Mouse (Mus musculus): ENCODE results near the gene Srms.

GRCm38 (mm10) chr2:181239261-181239660, 26.3 kb upstream of the Srms start:
- no peak for TF ChIP-seq POLR2A (IDR thresholded peaks at IDR 0.05; ENCODE audit: control insufficient read depth in 1 of 2, insufficient read depth in 1 of 2, low read depth in 1 of 2, low read length in 2 of 2, poor library complexity in 1 of 2)
- TF ChIP-seq SMC3 (IDR thresholded peaks at IDR 0.05; ENCODE audit: low read depth, low read length): no peak
- TF ChIP-seq ELF1 (IDR thresholded peaks at IDR 0.05; ENCODE audit: low read depth, low read length): no peak
- no peak for TF ChIP-seq MAFK (IDR thresholded peaks at IDR 0.05; ENCODE audit: borderline replicate concordance, low read depth, low read length)
- no peak for TF ChIP-seq CTCF (IDR thresholded peaks at IDR 0.05 in 2 of 3, conservative IDR thresholded peaks at IDR 0.05 in 1 of 3; ENCODE audit: control insufficient read depth in 1 of 3, insufficient read depth in 1 of 3, low read depth in 2 of 3, low read length in 3 of 3, poor library complexity in 1 of 3, severe bottlenecking in 1 of 3)
- no peak for TF ChIP-seq TAL1 (IDR thresholded peaks at IDR 0.05; ENCODE audit: low read length)
- TF ChIP-seq GATA1 (IDR thresholded peaks at IDR 0.05; ENCODE audit: low read depth, low read length): no peak
- TF ChIP-seq BHLHE40 (IDR thresholded peaks at IDR 0.05; ENCODE audit: borderline replicate concordance, low read depth, low read length): no peak

Measured in MEL (cell line).